Mouse (Mus musculus) cerebellum, adult 11-12 months (tissue): ENCODE data around the gene Btbd35f21.
"Not testable (repeated sequence)": the region's sequence is repeated elsewhere in the genome, so short reads cannot be mapped to it uniquely, and the experiment has no call there.

Source experiments
- DNase-seq: peaks from one replicate; pipeline ENCODE4 v3.0.0; 2022

Gene Btbd35f21

GRCm38 (mm10) chrX:32725809-32726208 lies at the start of gene Btbd35f21:
TSS of gene Btbd35f21 (plus strand) at chrX:32726109.
- not testable (repeated sequence) for DNase-seq
